Mouse (Mus musculus) bone marrow, adult 2 months (tissue): ENCODE measurements around the gene Tmem274.

ENCODE experiments used
- CTCF ChIP-seq: fragments of 200-500 bp; IDR thresholded peaks from 2 replicates; pipeline ENCODE4 v1.5.1; 2011; ENCODE audit warnings: low read length, control low read depth; ENCODE audit not compliant: control insufficient read depth, insufficient read depth
- POLR2A ChIP-seq: fragments of 200-500 bp; IDR thresholded peaks from 2 replicates; pipeline ENCODE4 v1.6.1; 2011; ENCODE audit warnings: low read depth, mild to moderate bottlenecking, control low read depth, low read length, borderline replicate concordance; ENCODE audit not compliant: control insufficient read depth

DNA sequence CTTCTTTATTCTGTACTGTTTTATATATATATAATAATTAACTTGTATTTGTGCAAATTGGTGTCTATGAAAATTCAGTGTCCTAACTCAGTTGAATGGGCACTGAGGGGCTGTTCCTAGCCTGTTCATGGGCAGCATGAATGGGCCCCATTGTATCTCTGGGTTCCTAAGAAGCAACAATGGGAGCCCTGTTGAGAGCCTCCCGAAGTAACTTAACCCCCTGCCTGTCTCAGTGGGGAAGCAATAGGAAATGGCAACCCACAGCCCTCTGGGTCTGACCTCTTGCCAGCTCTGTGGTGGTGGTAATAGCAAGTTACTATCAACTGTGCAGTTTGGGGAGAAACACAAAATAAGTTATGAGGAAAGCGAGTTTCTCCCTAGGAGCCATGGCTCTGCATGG lies 19.4 kb downstream of the Tmem274 start:
- TF ChIP-seq CTCF (no peak), POLR2A (no peak)
